Mouse (Mus musculus): ENCODE results near the gene Tsen54.

Gene Tsen54

DNA sequence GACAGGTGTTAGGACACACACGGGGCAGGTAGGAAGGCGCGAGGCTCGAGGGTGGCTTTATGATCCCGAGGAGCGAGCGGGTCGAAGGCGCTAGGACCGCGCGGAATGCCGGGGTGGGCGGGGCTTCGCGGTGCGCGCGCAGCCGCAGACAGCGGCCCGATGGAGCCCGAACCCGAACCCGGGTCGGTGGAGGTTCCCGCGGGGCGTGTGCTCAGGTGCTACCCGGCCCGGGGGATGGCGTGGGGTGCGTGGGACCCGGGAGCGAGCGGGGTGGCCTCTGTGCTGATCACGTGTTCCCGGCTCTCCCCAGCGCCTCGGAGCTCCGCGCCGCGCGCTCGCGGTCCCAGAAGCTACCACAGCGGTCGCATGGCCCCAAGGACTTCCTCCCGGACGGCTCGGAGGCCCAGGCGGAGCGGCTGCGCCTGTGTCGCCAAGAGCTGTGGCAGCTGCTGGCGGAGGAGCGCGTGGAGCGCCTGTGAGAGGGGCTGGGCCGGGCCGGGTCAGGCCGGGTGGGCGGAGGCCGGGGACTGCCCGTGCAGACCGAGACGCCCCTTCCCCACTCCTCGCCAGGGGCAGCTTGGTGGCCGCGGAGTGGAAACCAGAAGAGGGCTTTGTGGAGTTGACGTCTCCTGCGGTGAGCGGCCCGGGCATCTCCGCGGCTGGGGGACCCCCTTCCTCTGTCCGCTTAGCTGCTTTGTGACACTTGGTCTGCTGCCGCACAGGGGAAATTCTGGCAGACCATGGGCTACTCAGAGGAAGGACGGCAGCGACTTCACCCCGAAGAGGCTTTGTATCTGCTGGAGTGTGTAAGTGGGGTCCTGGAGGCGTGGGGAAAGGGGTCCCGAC, at the start of gene Tsen54:
Tsen54 (plus strand) TSS at position 120 of the 846 bp plus-strand sequence.
- DNase-seq: peak; percentile 78 to 94

DNA sequence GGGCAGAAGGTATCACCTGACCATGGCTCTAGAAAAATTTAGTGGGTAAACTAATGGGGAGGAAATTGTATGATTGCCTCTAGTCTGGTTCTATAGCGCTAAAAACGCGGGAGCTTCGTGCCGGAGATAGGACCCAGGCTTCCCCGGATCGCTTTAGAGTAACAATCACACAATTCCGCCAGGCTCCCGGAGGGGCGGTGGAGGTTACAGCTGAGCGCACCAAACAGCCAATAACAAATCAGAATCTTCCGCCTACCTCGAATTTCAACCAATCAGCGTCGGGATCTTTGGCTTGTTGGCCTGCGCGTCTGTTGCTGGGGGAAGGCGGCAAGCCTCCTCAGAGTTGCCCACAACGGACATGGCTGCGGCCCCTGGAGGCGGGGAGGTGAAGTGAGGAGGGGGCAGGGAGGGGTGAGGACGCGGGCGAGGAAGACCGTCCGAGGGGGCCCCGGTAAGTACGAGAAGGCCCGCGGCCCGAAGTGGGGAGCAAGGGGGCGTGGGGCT, 49.4 kb upstream of the Tsen54 start, which contains the start of gene Tmem94:
Tmem94 (plus strand) TSS at position 331 of the 504 bp plus-strand sequence.
- peak; percentile 93 for DNase-seq

DNA sequence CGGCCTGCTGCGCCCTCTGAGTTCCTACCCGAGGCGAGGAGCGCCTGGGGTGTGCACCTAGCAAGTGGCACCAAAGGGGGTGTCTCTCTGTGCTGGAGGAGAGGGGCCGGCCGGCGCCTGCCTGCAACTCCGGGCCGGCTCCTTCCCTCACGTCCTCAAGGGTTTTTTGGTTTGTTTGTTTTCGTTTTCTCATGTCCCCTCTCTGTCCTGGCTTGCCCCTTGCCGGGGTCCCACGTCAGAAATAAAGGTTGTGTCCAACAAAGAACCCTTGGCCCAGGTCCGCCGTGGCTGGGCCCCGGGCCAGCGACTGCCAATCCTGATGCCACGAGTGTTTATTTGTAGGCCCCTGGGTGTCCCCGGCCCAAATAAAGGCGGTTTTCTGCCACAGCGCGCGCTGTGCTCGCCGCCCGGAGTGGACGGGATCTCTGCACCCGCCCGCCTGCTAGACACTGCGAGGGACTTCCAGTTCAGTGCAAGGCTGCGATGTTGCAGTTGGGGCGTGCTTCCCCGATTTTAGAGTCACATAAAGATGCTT, 48.9 kb upstream of the Tsen54 start:
- DNase-seq: peak in 1 of 2 experiments; percentile 44

DNA sequence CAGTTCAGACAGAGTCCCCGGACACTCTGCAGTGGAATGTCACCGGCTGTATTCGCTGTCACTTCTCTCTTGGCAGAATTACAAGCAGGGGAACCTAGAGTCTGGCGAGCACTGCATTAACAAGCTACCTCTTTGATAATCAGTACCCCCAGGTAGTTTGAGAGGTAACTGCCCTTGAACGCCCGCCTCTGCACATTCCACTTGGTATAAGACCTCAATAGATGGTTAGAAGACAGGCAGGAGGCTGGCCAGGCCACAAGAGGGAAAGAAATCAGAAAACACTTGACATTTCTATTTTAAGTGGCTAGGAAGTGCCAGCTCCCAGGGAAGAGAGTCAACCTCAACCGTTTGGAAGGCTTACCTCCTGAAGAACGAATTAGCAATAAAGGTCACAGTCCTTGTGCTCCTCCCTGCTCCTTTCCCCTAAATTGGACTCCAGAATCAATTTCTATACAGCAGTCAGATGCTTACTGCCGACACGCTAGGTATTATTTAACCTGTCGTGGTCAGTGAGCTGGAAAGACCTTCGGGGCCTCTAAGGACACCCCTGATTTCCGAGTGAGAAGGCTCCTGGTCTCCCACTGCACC, 48.1 kb upstream of the Tsen54 start:
- DNase-seq: peak in 1 of 2 experiments; percentile 13

DNA sequence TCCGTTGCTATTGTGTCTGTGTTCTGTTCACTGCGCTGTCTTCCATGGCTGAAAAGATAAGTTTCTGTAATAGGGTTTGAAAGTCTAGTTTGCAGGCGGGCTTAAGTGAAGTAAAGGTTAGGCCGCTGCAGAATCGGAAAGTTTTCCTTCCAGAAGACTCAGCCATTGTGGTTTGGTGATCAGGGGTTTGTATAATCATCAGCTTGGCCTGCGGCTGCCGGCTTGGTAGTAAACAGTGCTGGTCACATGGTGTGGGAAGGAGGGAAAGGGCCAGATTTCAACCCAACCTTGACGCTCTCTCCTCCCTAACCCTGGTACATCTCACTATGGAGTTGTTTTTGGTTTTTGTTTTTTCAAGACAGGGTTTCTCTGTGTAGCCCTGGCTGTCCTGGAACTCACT, 47.5 kb upstream of the Tsen54 start:
- no peak for DNase-seq

DNA sequence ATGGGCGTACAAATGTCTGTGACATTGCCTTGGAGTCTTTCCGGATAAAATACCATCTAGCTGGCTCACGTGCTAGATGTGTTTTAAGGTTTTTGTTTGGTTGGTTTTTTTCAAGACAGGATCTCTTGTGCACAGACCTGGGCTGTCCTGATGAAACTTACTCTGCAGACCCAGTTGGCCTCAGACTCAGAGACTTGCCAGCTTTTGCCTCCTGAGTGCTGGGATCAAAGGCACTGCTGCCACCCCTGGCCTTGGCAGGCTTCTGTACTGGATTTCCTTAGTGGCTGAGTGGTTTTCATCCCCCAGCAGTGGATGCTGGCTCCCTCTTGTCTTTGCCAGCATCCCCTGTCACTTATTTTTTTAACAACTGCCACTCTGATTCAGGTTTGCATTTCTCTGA, 45.6 kb upstream of the Tsen54 start:
- no peak for DNase-seq

DNA sequence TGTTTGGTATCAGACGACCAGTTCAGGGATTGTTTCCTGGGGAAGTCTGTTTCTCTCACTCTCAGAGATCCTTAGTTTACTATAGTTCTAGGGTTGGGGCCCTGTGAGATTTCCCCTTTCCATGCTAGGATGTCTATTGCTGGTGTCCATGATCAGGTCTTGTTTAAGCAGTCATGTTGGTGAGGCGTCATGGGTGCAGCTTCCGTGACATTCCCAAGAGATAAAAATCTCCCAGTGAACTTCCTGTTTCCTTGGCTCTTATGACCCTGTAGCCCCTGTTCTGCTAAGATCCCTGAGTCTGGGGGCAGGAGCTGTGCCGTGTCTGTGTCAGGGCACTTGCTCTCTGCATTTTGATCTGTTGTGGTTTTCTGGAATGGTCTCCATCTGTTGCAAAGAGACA, 39.9 kb upstream of the Tsen54 start:
- no peak for DNase-seq

DNA sequence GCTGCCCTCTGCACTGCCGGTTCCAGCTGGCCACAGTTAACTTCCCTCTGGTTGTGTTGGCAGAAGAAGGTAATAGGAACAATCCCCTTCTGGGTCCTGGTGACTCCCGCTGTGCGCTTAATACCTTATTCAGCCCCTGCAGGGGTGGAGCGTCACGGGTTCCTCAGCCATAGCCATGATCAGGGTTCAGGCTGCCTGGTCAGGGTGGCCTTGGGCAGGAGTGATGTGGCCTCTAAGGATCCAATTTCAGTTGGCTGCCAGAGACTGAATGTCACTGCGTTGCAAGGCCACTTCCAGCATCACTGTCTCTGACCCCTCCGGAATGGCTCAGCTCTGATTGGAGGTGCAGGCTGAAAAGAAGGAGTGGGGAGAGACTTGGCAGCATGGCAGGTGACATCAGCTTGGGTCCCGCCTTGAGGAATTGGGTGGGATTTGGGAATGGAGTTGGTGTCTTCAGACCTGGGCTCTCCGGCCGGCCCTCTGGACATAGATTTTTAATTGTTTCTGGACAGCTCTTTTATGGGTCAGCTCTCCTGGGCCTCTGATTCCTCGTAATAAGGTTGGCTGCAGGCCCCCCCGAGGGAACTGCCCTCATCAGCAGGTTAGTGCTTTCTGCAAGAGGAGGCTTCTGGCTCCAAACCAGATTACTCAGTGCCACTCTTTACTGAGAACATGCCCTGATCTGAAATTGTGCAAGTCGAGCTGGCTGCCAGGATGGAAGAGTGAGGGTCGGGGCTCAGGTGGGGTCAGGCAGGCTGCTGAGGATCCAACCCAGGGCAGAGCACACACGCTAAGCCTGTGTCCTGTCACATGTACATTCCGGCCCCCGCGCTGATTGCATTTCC, 38.5 kb upstream of the Tsen54 start:
- no peak for DNase-seq

DNA sequence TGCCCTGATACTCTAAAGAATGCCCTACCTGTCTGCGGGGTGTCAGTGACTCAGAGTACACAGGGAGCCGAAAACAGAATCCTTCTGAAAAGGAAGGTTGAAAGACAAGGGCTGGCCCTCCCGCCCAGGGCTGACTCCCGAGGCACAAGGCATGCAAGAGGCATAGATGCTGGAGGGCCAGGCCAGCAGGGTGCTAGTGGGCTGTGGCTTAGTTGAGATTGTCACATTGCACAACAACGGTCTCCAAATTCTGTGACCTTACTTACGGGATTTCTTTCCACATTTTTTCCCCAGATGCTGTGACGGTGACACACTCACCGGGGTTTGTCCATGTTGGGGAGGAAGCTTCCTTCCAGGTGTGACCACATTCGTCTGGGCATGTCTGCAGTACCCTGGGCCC, 37.6 kb upstream of the Tsen54 start:
- no peak for DNase-seq

DNA sequence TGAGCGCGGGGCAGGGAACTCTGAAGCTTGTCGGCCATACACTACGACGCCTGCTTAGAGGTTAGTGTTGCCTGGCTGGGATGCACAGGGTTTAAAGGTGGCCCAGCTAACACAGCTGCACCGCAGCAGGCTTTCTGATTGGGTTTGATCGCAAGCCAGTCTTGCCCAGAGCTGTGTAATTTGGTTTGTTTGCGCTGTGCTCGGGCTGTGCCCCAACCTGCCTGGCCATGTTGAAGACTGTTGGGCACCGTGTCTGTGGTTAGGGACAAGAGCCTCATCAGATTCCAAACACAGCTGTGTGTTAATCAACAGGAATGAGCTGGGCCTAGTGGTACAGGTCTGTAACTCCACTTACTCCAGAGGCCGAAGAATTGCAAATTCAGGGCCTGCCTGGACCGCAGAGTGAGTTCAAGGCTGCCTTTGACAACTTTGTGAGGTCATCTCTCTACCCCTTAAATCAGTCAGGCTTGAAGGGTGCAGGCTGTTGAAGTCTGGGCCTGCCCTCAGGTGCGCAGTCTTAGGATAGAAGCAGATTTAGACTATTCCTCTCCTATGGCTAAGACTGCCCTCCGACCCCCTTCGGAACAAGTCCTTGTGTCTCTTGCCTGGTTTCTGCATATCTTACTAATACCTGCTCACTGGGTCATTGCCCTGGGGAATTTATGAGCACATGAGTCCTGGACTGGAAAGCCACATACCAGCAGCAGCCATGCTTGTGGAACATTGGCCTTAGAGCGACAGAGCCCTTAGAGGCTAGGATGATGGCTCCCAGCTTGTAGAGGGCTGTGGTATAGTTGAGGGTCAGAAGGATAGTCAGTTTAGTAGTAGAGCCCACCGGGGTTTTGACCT, 36.8 kb upstream of the Tsen54 start:
- DNase-seq: no peak

DNA sequence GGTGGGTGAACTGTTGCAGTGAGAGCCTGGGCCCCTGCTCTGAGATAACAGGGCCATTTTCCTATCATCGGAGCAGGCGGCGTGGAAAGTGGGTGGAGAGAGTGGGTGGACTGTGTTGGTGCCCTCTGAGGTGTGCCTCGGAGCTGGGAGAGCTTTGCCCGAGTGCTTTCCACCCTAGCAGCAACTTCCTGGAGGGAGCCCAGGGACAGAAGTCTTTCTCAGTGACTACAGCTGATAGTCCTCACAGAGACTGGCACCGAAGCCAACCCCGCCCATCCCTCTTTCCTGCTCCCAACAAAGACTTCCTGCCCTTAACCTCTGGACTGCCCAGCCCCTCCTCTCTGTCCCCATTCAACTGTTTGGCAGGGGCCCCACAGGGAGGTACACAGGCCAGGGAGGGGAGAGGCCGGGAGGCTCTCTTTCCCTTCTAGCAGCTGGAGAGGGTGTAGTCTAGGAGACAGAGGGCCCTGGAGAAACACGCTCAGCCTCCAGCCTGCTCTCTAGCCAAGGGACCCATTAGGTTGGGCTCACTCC, 35.4 kb upstream of the Tsen54 start:
- peak; percentile 18 to 40 for DNase-seq

DNA sequence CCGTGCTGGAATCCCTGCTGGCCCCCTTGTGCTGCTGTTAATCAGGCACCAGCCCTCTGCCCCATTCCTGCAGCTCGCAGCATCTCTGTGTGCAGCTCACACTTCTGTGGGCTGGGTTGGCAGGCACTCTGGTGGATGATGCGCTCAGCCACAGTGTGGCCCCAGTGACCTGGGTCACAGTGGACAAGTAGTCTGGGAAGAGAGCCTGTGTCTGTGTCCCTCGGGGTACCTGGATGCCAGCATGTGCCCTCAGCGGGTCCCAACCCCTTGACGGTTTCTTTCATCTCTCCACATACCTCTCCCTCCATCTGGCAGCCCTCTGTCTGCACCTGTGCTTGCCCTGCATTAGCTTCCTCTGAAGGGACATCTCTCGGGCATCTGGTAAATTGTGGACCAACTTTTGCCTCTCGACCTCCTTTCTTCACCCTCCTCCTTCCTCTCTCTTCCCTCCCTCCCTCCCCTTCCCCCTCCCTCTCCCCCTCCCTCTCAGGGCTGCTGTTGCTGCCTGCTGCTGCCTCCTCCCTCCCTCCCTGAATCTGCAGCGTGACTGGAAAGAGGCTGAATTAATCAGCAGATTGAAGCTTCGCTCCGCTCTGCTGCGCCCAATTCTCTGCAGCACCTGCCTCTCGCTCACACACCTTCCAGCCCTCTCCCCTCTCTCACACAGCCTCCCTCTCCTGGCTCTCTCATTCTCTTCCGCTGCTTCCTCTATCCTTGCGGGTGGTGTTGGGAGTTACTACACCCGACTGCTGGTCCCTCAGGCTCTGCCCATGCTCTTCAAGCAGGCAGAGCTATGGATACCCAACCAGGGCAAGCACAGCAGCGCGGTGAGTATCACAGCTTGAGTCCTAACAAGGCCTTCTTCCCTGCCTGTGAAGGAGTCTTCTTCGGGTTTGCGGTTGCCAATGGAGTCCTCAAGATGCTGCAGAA, 34.1 kb upstream of the Tsen54 start:
- DNase-seq: no peak

DNA sequence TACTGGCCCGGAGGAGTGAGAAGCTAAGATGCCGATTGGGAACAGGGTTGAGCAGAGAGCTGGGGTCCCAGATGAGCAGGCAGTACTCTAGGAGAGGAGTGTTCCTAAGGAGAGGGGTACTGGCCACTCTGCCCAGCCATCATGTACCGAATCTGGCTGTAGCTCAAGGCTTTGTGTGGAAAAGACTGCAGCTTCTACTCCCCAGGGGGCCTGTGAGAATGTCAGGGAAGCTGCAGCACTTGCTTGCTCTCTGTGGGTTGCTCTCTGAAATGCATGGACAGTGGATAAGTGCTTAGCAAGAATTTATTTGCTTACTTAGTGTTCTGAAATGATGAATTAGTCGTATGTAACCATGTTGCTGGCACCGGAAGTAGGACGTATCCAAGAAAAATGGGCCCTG, 28.1 kb upstream of the Tsen54 start:
- no peak for DNase-seq

DNA sequence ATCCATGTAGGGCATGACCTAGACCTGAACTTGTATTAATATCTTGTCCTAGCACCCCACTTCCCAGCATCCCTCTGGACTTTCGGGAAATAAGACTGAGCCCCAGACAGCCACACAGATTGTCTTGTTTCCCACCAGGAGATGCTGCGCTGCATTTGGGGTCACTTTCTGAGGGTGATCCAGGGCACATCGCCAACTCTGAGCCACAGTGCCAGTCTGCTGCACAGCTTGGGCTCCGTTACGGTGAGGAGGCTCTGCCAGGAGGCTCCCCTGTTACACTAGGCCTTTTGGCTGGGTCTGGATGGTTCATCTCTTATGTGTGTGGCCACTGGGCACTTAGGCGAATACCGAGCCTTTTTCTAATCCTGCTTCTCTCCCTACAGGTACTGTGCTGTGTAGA, 24.7 kb upstream of the Tsen54 start:
- DNase-seq: no peak

DNA sequence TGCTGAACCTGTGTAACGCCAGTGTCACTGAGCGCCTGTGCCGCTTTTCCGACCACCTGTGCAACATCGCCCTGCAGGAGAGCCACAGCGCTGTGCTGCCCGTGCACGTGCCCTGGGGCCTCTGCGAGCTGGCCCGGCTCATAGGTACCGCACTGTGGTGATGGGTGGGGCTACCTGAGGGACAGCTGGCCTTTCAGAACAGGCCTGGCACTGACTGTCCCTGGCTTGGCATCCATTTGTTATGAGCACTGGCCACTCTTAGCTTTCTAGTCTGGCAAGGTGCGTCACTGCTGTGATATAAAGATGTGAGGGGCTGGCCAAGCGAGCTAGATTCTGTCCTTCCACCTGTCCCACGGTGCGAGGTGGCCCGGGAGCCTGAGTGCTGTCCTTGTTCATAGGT, 22.6 kb upstream of the Tsen54 start:
- no peak for DNase-seq

DNA sequence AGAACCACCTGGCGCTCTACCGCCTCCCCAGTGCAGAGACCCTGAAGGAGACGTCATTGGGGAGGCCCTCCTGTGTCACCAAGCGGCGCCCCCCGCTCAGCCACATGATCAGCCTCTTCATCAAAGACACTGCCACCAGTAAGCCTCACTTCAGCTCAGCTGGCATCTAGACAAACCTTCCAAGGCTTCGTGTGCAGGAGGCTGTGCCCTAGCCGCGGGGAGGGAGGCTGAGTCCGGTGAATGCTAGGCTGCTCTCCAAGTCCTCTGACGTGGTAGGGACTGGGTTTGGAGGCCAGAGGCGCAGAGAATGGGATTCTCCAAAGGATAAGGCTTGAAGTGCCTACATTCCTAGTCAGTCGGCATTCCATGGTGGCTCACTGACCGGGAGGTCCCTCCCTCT, 22.2 kb upstream of the Tsen54 start:
- DNase-seq: no peak

DNA sequence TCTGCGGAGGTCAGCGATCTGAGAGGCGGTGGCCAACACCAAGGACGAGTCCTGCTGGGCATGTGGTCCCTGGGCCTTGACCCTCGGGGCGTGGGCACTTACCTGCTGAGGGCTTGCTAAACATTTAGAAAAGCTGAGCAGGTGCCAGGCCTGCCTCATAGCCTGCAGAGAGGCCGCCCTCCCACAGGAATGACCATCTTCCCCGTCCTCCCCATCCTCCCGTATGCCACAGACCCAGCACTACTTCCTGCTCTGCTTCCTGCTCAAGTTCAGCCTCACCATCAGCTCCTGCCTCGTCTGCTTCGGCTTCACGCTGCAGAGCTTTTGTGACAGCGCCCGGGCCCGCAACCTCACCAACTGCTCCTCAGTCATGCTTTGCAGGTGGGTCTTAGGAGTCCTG, 17.6 kb upstream of the Tsen54 start:
- DNase-seq: no peak

DNA sequence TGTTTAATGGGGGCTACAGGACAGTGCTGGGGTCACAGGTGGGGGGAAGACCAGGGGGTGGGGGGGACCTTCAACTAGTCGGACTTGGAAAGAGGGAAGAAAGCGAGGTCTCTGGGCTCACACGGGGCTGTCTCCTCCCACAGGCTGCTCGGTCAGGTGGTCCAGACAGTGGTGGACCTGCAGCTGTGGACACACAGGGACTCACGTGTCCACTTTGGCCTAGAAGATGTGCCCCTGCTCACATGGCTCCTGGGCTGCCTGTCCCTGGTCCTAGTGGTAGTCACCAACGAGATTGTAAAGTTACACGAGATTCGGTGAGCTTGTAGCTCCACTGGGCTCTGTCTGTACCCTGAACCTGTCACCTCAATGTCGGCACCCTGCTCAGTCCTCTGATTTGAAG, 16.9 kb upstream of the Tsen54 start:
- no peak for DNase-seq

DNA sequence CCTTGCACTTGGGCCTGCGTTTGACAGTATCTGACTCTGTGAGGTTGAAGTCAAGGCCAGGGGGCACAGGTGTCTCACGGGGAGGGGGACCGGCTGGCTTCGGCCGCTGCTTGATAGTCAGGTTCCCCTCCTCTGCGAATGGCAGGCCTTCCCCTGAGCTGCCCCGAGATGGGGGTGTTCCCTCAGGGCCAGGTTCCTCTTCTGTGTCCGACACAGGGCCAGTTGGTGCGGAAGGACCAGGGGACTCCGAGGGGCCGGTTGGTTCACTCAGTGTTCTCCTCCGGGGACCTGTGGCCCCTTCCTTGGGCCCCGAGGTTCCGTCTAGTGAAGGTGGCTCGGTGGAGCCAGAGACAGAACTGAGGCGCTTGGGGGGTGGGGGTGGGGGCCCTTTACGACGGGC, 13.5 kb upstream of the Tsen54 start:
- DNase-seq: no peak

DNA sequence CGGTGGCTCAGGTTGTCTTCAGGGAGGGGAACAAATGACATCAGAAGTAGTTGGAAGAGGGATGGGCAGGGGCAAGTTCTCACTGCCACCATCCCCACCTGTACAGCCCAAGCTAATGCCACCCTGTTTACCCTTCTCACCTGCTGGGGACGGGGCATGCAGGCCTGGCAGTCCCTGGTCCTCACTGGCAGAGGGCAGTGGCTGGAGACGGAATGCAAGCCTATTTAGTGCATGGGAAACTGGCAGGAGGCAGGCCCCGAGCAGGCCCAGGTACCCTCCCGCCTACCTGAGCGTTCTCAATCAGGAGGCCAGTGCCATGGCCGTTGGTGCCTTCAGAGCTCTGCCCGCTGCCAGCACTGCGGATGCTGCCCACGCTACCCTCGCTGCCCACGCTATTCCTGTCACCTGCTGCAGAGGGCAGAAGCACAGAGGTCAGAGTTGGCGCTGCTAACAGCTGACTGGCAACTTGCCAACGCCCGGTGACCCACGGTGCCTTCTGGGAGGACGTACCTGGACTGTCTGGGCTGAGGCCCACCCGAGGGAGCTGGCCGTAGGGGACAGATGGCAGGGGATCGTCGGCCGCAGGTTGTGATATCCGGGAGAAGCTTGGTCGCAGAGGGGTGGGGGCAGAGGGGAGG, 11.3 kb upstream of the Tsen54 start:
- DNase-seq: no peak

Data from spleen, adult 18-20 months (tissue).